Mouse (Mus musculus) left cerebral cortex, postnatal 36 days (tissue): ENCODE results near the gene Cnih3. TPM values are rescaled to one million over a fixed set of nuclear protein-coding genes. Genes with fewer than 3 reads are reported as not detected.
A peak's percentile ranks its signal among the peaks of the same experiment; 100 is the strongest.

ENCODE experiments used
- DNase-seq, 2 experiments: peaks; one replicate each; pipeline ENCODE4 v3.0.0; 2021 to 2022; ENCODE audit warnings: low spot score in 2 of 2, mixed read lengths in 1 of 2
- intact Hi-C: fragments of 180-260 bp; cut with DNase I; formaldehyde crosslinking; loops from one replicate; pipeline ENCODE4 v1.15.1; 2025
- total RNA-seq, 2 experiments: library from RNA; stranded (reverse); gene quantifications; 2 replicates each; pipeline ENCODE4 v1.2.3; 2021

Gene Cnih3
- total RNA-seq, 2 experiments from 2014 or later: 78.5 to 81.5 TPM

GRCm38 (mm10) chr1:181392489-181392888 lies 40.1 kb downstream of the Cnih3 start:
- intact Hi-C loops: no loop called here
- DNase-seq: no peak

- intact Hi-C loops: no loop called here
- DNase-seq: peak; percentile 63 to 66
These were observed 41.1 kb downstream of the Cnih3 start for GRCm38 (mm10) chr1:181393250-181394149.

- no peak for DNase-seq
- intact Hi-C loops: no loop called here
These were observed 42.9 kb downstream of the Cnih3 start for GRCm38 (mm10) chr1:181395234-181395828.

- DNase-seq: no peak
- intact Hi-C loops: no loop called here
These were observed 46.8 kb downstream of the Cnih3 start for GRCm38 (mm10) chr1:181399179-181399578.

GRCm38 (mm10) chr1:181403056-181403455 lies 50.6 kb downstream of the Cnih3 start:
- intact Hi-C loops: no loop called here
- no peak for DNase-seq

GRCm38 (mm10) chr1:181407281-181407680 lies 54.9 kb downstream of the Cnih3 start:
- intact Hi-C loops: no loop called here
- DNase-seq: no peak

GRCm38 (mm10) chr1:181408086-181408975 lies 55.9 kb downstream of the Cnih3 start:
- no peak for DNase-seq
- intact Hi-C loops: no loop called here

- DNase-seq: no peak
- intact Hi-C loops: no loop called here
These were observed 57.3 kb downstream of the Cnih3 start for GRCm38 (mm10) chr1:181409693-181410092.

GRCm38 (mm10) chr1:181410647-181411254 lies 58.3 kb downstream of the Cnih3 start:
- no peak for DNase-seq
- intact Hi-C loops: no loop called here

- intact Hi-C loops: no loop called here
- no peak for DNase-seq
These were observed 62.6 kb downstream of the Cnih3 start for GRCm38 (mm10) chr1:181414985-181415384.

GRCm38 (mm10) chr1:181416841-181417240 lies 64.4 kb downstream of the Cnih3 start:
- intact Hi-C loops: no loop called here

GRCm38 (mm10) chr1:181417937-181418523 lies 65.6 kb downstream of the Cnih3 start:
- intact Hi-C loops: no loop called here
- DNase-seq: no peak

More at GRCm38 (mm10) chr1:181416841-181417240, 64.4 kb downstream of the Cnih3 start:
- no peak for DNase-seq

GRCm38 (mm10) chr1:181420080-181420536 lies 67.7 kb downstream of the Cnih3 start:
- intact Hi-C loops: no loop called here
- peak; percentile 28 to 35 for DNase-seq

- DNase-seq: no peak
- intact Hi-C loops: no loop called here
These were observed 70.4 kb downstream of the Cnih3 start for GRCm38 (mm10) chr1:181422796-181423195.

- no peak for DNase-seq
- intact Hi-C loops: no loop called here
These were observed 72.5 kb downstream of the Cnih3 start for GRCm38 (mm10) chr1:181424922-181425321.

- intact Hi-C loops: no loop called here
These were observed 73.0 kb downstream of the Cnih3 start for GRCm38 (mm10) chr1:181425388-181425787.

GRCm38 (mm10) chr1:181426406-181426805 lies 74.0 kb downstream of the Cnih3 start:
- no peak for DNase-seq
- intact Hi-C loops: no loop called here

More at GRCm38 (mm10) chr1:181425388-181425787, 73.0 kb downstream of the Cnih3 start:
- no peak for DNase-seq

GRCm38 (mm10) chr1:181433263-181433662 lies 80.8 kb downstream of the Cnih3 start:
- DNase-seq: peak in 1 of 2 experiments; percentile 31
- intact Hi-C loops: no loop called here

GRCm38 (mm10) chr1:181435414-181435813 lies 83.0 kb downstream of the Cnih3 start:
- intact Hi-C loops: no loop called here

More at GRCm38 (mm10) chr1:181435414-181435813, 83.0 kb downstream of the Cnih3 start:
- DNase-seq: no peak
